8 mouse cellular contexts compared by ENCODE assay signal in genomic region chr3:100973906-100974305, GRCm38 (mm10). TPM values are rescaled to one million over a fixed set of nuclear protein-coding genes. Genes with fewer than 3 reads are reported as not detected.
DNase-seq lines count a peak whose midpoint lies in the region; ATAC-seq and TF ChIP-seq lines count a peak whose summit lies in the region.

No protein-coding gene starts in this region.

- 2% methylated on average over 1 of the region's 1 CpGs for WGBS in liver, postnatal 0 days (ENCODE audit: insufficient replicate concordance)
- WGBS in liver, embryonic 12.5 days (ENCODE audit: insufficient replicate concordance): 4% methylated on average over 1 of the region's 1 CpGs
- WGBS in forebrain, embryonic 10.5 days: 7% methylated on average over 1 of the region's 1 CpGs

- TF ChIP-seq EP300 in liver, postnatal 0 days (IDR thresholded peaks at IDR 0.05; ENCODE audit: low read depth): no peak

- peak; percentile 75 for TF ChIP-seq CTCF in liver, postnatal 0 days (IDR thresholded peaks at IDR 0.05; ENCODE audit: low read depth)
- TF ChIP-seq CTCF in Patski (IDR thresholded peaks at IDR 0.05): peak; percentile 66

- H3K27ac ChIP-seq in liver, postnatal 0 days (ENCODE audit: low read depth): no peak overlapping the region
- H3K27ac ChIP-seq in liver, embryonic 12.5 days: no peak overlapping the region
- H3K27ac ChIP-seq in forebrain, embryonic 10.5 days: no peak overlapping the region

- H3K4me2 ChIP-seq in liver, postnatal 0 days (ENCODE audit: low read depth, low read length): no peak overlapping the region
- no peak overlapping the region for H3K4me2 ChIP-seq in liver, embryonic 12.5 days

- in situ Hi-C loops in Patski (cut with MboI; ENCODE audit: low pct_unique_long_range_greater_than_20kb): loop anchor here (5.0 kb wide), 3 partner anchors 188 to 498 kb away; no protein-coding TSS in a partner anchor

- H3K36me3 ChIP-seq in liver, postnatal 0 days (replicated peaks; ENCODE audit: insufficient read depth, low read length): no peaks in the 10 kb centered on the region
- no peaks in the 10 kb centered on the region for H3K36me3 ChIP-seq in liver, embryonic 12.5 days
- H3K36me3 ChIP-seq in forebrain, embryonic 10.5 days (replicated peaks): no peaks in the 10 kb centered on the region

- no peaks in the 10 kb centered on the region for H3K27me3 ChIP-seq in liver, postnatal 0 days (ENCODE audit: insufficient read depth, low read length)
- H3K27me3 ChIP-seq in liver, embryonic 12.5 days (replicated peaks): no peaks in the 10 kb centered on the region
- H3K27me3 ChIP-seq in Patski: no peaks in the 10 kb centered on the region
- H3K27me3 ChIP-seq in forebrain, embryonic 10.5 days (ENCODE audit: poor library complexity, severe bottlenecking): 0 out of 2 replicates have a peak, but pooled peaks cover 6% of the 10 kb centered on the region

- no peak for DNase-seq in frontal cortex, postnatal 10 days (ENCODE audit: low spot score in 2 of 2)
- no peak for DNase-seq in liver, postnatal 0 days
- no peak for DNase-seq in Patski (ENCODE audit: low read depth, low spot score)
- peak; percentile 63 for DNase-seq in mesoderm, embryonic 11.5 days (ENCODE audit: low read depth, low spot score)
- DNase-seq in forebrain, embryonic 10.5 days (ENCODE audit: extremely low spot score, low spot score): no peak

- peaks cover 5% of the 10 kb centered on the region for H3K4me1 ChIP-seq in liver, postnatal 0 days (ENCODE audit: insufficient read depth)
- peaks cover 7% of the 10 kb centered on the region for H3K4me1 ChIP-seq in liver, embryonic 12.5 days
- H3K4me1 ChIP-seq in forebrain, embryonic 10.5 days: peaks cover 18% of the 10 kb centered on the region

- H3K9me3 ChIP-seq in liver, postnatal 0 days (ENCODE audit: low read length): no peaks in the 10 kb centered on the region
- H3K9me3 ChIP-seq in liver, embryonic 12.5 days (replicated peaks): no peaks in the 10 kb centered on the region
- no peaks in the 10 kb centered on the region for H3K9me3 ChIP-seq in forebrain, embryonic 10.5 days

- POLR2A ChIA-PET in Patski (lab: Charles Lee): interaction anchor here (0.7 kb wide), 1 partner anchor 67 kb away, joined by 3 read pairs; no protein-coding TSS in a partner anchor

- no peak overlapping the region for H3K9ac ChIP-seq in liver, postnatal 0 days (replicated peaks)
- H3K9ac ChIP-seq in liver, embryonic 12.5 days: no peak overlapping the region

- no peak overlapping the region for H3K4me3 ChIP-seq in liver, postnatal 0 days (ENCODE audit: low read depth, low read length)
- no peak overlapping the region for H3K4me3 ChIP-seq in liver, embryonic 12.5 days
- no peak overlapping the region for H3K4me3 ChIP-seq in forebrain, embryonic 10.5 days

- CTCF ChIA-PET in Patski (lab: Charles Lee): interaction anchor here (0.7 to 7.7 kb wide), 20 partner anchors 9 to 526 kb away, joined by 3 to 66 read pairs (median 4); no protein-coding TSS in a partner anchor

- peak; percentile 60; the same call in 1 of the 2 replicates for ATAC-seq in frontal cortex, adult (ENCODE audit: low TSS enrichment)
- ATAC-seq in liver, postnatal 0 days: no peak
- ATAC-seq in liver, embryonic 12.5 days: no peak
- ATAC-seq in Patski: no peak
- ATAC-seq in megakaryocyte-erythroid progenitor cell, adult 5-6 weeks (replicated peaks; ENCODE audit: low FRiP score, low TSS enrichment, poor library complexity, severe bottlenecking): no peak

RNA-seq across cellular contexts. Expression of gene Ttf2, which starts 4.4 kb away (rescaled TPM):
- polyA plus RNA-seq in liver, postnatal 0 days (2015; fragmentation: Nextera tagmentation; extraction: Ambion mirVana): 2.6 and 3.3 TPM in 2 replicates
- 13.8 and 13.9 TPM in 2 replicates for polyA plus RNA-seq in liver, embryonic 12.5 days (2016; fragmentation: Nextera tagmentation; extraction: Ambion mirVana)
- 29.6 TPM for polyA plus RNA-seq in Patski (2021)
- 35.6 and 36.0 TPM in 2 replicates for polyA plus RNA-seq in forebrain, embryonic 10.5 days (2016; fragmentation: Nextera tagmentation; extraction: Ambion mirVana)
- 23.5 and 37.1 TPM in 2 replicates for total RNA-seq in megakaryocyte-erythroid progenitor cell, adult 5-6 weeks (2014; fragmentation: Nextera tagmentation)
- 27.3 and 30.1 TPM in 2 replicates for total RNA-seq in megakaryocyte-erythroid progenitor cell, adult 5-6 weeks (2017)

RNA-seq across cellular contexts. Expression of gene Trim45, which starts 51.9 kb away (rescaled TPM):
- 0.59 and 0.67 TPM in 2 replicates for polyA plus RNA-seq in liver, postnatal 0 days (2015; fragmentation: Nextera tagmentation; extraction: Ambion mirVana)
- polyA plus RNA-seq in liver, embryonic 12.5 days (2016; fragmentation: Nextera tagmentation; extraction: Ambion mirVana): 1.0 and 1.2 TPM in 2 replicates
- polyA plus RNA-seq in Patski (2021): 12.6 TPM
- polyA plus RNA-seq in forebrain, embryonic 10.5 days (2016; fragmentation: Nextera tagmentation; extraction: Ambion mirVana): 4.6 and 5.3 TPM in 2 replicates
- 1.0 and 1.1 TPM in 2 replicates for total RNA-seq in megakaryocyte-erythroid progenitor cell, adult 5-6 weeks (2014; fragmentation: Nextera tagmentation)
- 1.2 and 4.8 TPM in 2 replicates for total RNA-seq in megakaryocyte-erythroid progenitor cell, adult 5-6 weeks (2017)

RNA-seq across cellular contexts. Expression of gene Cd101, which starts 55.5 kb away (rescaled TPM):
- polyA plus RNA-seq in liver, postnatal 0 days (2015; fragmentation: Nextera tagmentation; extraction: Ambion mirVana): 0.09 and 0.12 TPM in 2 replicates
- polyA plus RNA-seq in liver, embryonic 12.5 days (2016; fragmentation: Nextera tagmentation; extraction: Ambion mirVana): 0.04 and 0.08 TPM in 2 replicates
- not detected for polyA plus RNA-seq in Patski (2021)
- 0.05 TPM in 1 of 2 replicates, not detected in the other for polyA plus RNA-seq in forebrain, embryonic 10.5 days (2016; fragmentation: Nextera tagmentation; extraction: Ambion mirVana)
- total RNA-seq in megakaryocyte-erythroid progenitor cell, adult 5-6 weeks (2014; fragmentation: Nextera tagmentation): 0.15 TPM in 1 of 2 replicates, not detected in the other
- 0.30 TPM in 1 of 2 replicates, not detected in the other for total RNA-seq in megakaryocyte-erythroid progenitor cell, adult 5-6 weeks (2017)
